Mouse (Mus musculus): ENCODE measurements around the gene Lrrc31.
"Not testable (repeated sequence)": the region's sequence is repeated elsewhere in the genome, so short reads cannot be mapped to it uniquely, and the experiment has no call there.

Gene Lrrc31

GRCm38 (mm10) chr3:30699711-30700505, at the start of gene Lrrc31:
TSS of gene Lrrc31 (minus strand) at chr3:30699843.
- DNase-seq (ENCODE audit: low read depth in 2 of 2, low spot score in 2 of 2), result not testable (repeated sequence)

- DNase-seq (ENCODE audit: low read depth in 2 of 2, low spot score in 2 of 2), result no peak
Measured at GRCm38 (mm10) chr3:30748316-30748715, 48.7 kb upstream of the Lrrc31 start.

GRCm38 (mm10) chr3:30746006-30746405, 46.4 kb upstream of the Lrrc31 start, which contains the start of gene Samd7:
TSS of gene Samd7 (plus strand) at chr3:30746293.
- no peak for DNase-seq (ENCODE audit: low read depth in 2 of 2, low spot score in 2 of 2)

GRCm38 (mm10) chr3:30742891-30743290, 43.2 kb upstream of the Lrrc31 start:
- DNase-seq (ENCODE audit: low read depth in 2 of 2, low spot score in 2 of 2), result no peak

- DNase-seq (ENCODE audit: low read depth in 2 of 2, low spot score in 2 of 2), result no peak
Measured at GRCm38 (mm10) chr3:30741306-30741705, 41.7 kb upstream of the Lrrc31 start.

DNA sequence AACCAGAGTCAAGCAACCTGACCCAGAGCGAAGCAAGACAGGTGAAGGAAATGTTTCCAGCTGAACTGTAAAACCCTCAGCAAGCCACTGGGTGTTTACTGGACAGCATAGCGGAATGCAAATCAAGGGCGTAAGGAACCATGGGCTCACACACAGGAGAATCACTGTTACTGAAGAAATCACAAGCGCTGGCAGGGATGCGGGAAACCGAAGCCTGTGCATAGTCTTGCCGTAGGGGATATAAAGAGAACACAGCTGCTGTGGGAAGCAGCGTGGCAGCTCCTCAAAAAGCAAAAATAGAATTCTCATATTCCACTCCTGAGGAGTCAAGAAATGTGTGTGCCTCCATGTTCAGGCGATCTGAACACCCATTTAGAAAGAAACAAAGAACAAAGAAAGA, 37.2 kb upstream of the Lrrc31 start:
- no peak for DNase-seq (ENCODE audit: low read depth in 2 of 2, low spot score in 2 of 2)

- no peak for DNase-seq (ENCODE audit: low read depth in 2 of 2, low spot score in 2 of 2)
Measured at GRCm38 (mm10) chr3:30729046-30729445, 29.4 kb upstream of the Lrrc31 start.

DNA sequence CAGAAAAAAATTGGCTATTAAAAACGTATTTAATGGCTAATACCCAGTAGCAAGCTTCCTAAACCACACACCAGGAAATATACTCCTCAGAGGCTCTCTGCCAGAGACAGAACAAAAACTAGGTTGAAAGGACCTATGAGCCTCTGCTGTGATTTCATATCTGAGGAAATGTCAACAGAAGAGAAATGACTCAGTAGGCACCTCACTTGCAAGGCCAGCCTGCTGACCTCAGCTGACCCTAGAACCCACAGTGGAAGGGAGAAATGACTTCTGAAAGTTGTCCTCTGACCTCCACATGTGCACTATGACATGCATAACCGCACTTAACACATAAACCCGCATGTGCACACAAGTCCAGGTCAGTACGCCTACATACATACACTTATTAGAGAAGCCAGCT, 27.6 kb upstream of the Lrrc31 start:
- no peak for DNase-seq (ENCODE audit: low read depth in 2 of 2, low spot score in 2 of 2)

DNA sequence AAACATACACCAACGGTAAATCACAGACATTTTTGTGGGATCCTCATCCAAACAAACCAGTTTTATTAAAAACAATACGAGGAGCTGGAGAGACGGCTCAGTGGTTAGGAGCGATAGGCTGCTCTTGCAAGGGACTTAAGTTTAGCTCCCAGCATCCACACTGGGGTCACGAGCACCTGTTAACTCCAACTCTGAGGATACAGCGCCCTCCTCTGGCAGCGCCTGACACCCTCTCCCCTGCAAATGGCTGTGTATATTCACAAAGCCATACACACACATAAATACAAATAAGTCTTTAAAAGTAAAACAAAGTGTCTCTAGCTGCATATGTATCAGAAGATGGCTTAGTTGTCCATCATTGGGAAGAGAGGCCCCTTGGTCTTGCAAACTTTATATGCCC, 25.9 kb upstream of the Lrrc31 start:
- no peak for DNase-seq (ENCODE audit: low read depth in 2 of 2, low spot score in 2 of 2)

- DNase-seq (ENCODE audit: low read depth in 2 of 2, low spot score in 2 of 2), result no peak
Measured at GRCm38 (mm10) chr3:30724848-30725465, 25.3 kb upstream of the Lrrc31 start.

- DNase-seq (ENCODE audit: low read depth in 2 of 2, low spot score in 2 of 2), result no peak
Measured at GRCm38 (mm10) chr3:30724105-30724824, 24.6 kb upstream of the Lrrc31 start.

DNA sequence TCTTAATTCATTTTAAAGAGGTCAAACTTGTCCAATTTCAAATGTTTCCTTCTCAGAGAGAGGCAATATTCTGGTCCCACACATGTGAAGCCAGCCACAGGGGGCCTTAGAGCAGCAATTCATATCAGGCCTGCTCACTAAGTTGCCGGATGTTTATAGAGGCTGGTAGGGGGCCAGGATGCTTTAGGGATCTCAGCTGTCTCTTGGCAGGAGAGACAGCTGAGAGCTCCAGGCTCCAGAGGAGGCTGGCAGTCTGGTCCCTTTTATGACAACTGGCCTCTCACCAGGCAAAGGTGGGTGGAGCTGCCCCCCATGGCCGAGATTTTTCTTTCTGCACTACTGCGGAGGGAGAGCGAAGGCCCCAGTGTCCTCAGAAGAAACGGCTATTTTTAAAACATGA, 23.5 kb upstream of the Lrrc31 start:
- DNase-seq (ENCODE audit: low read depth in 2 of 2, low spot score in 2 of 2), result no peak

GRCm38 (mm10) chr3:30722461-30722860, 22.8 kb upstream of the Lrrc31 start:
- DNase-seq (ENCODE audit: low read depth in 2 of 2, low spot score in 2 of 2), result no peak

DNA sequence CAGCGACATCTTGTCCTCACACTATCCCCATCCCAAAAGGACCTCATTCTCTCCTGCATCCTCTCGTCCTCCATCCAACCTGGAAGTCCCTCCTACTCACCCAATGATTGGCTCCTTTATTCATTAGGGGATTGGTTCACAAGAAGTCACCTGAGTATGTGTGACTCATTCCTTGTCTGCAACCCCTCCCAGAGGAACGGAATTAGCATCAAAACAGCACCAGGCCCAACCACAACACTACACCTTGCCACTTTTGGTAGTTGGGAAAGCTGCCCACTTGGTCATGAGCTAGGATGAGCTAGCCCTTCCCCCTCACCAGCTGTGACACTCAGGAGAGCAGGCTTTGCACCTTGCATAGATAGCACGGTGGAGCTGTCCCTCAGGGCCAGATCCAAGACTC, 22.4 kb upstream of the Lrrc31 start:
- DNase-seq (ENCODE audit: low read depth in 2 of 2, low spot score in 2 of 2), result no peak

DNA sequence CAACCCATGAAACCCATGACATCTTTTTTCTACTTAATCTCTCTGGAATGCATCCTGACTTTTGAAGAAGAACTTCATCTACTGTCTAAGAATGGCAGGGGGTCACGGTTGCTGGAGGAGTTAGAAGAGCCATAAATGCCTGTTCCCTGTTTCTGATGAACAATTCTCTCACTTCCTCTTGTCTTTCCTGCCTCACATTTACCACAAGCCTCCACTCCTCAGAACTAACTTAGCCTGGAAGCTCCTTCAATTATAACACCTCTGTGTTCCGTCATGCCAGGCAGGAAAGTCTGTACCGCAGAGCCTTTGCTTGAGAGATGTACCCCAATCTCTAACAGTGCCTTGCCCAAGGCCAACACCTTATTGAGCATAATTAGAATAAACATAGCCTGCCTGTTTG, 19.0 kb upstream of the Lrrc31 start:
- no peak for DNase-seq (ENCODE audit: low read depth in 2 of 2, low spot score in 2 of 2)

- DNase-seq (ENCODE audit: low read depth in 2 of 2, low spot score in 2 of 2), result no peak
Measured at GRCm38 (mm10) chr3:30713334-30713733, 13.7 kb upstream of the Lrrc31 start.

- no peak for DNase-seq (ENCODE audit: low read depth in 2 of 2, low spot score in 2 of 2)
Measured at GRCm38 (mm10) chr3:30710191-30710590, 10.5 kb upstream of the Lrrc31 start.

- DNase-seq (ENCODE audit: low read depth in 2 of 2, low spot score in 2 of 2), result no peak
Measured at GRCm38 (mm10) chr3:30706614-30707276, 7.1 kb upstream of the Lrrc31 start.

GRCm38 (mm10) chr3:30705977-30706376, 6.3 kb upstream of the Lrrc31 start:
- no peak for DNase-seq (ENCODE audit: low read depth in 2 of 2, low spot score in 2 of 2)

DNA sequence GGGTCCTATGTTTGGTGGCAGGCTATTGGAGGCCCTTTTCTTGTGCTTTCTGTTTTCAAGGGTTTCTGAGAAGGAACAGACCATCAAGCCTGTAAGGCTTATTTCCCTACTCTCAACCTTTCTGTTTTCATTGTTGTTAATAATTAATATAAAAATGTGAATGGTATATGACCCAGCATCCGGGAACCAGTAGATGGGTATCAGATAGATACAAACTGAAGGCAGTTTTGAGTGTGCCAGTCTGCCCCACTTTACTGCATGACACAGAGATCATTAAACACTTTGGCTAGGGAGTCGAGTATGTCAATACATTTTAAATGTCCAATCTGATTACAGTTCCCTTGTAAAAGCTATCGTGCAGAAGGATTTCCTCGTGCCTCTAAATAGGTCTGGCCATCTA, 1.8 kb downstream of the Lrrc31 start:
- DNase-seq (ENCODE audit: low read depth in 2 of 2, low spot score in 2 of 2), result no peak

DNA sequence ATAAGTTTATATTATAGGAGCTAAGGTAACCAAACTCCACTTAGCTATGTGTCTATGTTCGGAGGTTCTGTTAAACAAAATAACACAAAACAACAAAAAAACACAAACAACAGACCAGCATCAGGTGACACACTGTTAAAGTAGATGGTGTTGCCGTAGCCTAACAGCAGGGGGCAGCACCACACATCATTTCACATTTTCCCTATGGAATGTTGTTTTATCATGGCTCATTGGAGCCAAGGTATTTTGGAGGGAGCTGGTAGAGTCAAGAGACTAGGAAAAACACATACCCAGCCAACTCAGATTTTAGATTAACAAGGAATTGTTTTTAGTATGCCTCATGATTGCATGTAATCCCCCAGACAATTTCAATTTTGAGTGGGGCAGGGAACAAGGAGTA, 3.3 kb downstream of the Lrrc31 start:
- no peak for DNase-seq (ENCODE audit: low read depth in 2 of 2, low spot score in 2 of 2)

DNA sequence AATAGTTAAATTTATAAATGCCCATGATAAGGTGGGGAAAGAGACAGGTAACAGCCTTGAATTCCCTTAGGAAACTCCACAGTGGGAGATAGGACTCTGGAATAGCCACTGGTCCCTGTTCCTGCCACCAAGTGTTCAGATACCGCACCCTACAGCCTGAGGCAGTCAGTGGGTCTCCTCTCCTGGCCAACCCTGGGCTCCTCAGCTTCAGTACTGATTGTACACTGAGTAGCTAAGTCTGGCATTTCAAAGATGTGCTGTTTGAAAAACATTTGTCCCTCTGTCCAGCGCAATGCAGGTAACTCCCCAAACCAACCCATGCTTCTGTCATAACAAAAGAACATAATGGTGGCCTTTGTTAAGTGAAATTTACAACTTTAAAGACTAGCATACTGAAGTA, 4.0 kb downstream of the Lrrc31 start:
- no peak for DNase-seq (ENCODE audit: low read depth in 2 of 2, low spot score in 2 of 2)

All from CD8-positive naive resting alpha-beta T cell, adult 2 months (primary cell).